Mouse (Mus musculus): ENCODE data around the gene Gm21987. TPM values are rescaled to one million over a fixed set of nuclear protein-coding genes. Genes with fewer than 3 reads are reported as not detected.

Gm21987 gene
- total and polyA plus RNA-seq, 3 experiments, result 0.42 TPM; not detected in 2

GRCm38 (mm10) chr16:38376163-38376840 is 29.5 kb downstream of the Gm21987 start (continued):
- no peak for TF ChIP-seq KAT2A (IDR thresholded peaks at IDR 0.05; ENCODE audit: insufficient replicate concordance, low read length)
- TF ChIP-seq MXI1 (IDR thresholded peaks at IDR 0.05; ENCODE audit: low read depth, low read length), result no peak; the same call in 1 of the 2 replicates
- no peak; the same call in 1 of the 2 replicates for TF ChIP-seq MEF2A (IDR thresholded peaks at IDR 0.05; ENCODE audit: borderline replicate concordance, low read depth, low read length)
- TF ChIP-seq MYC (IDR thresholded peaks at IDR 0.05; ENCODE audit: low read depth, low read length), result peak; percentile 43; the same call in 1 of the 2 replicates
- 0 out of 2 replicates have a peak, but pooled peaks have one; percentile 16 for TF ChIP-seq RCOR1 (conservative IDR thresholded peaks at IDR 0.05; ENCODE audit: low read depth, low read length)
- TF ChIP-seq JUND (conservative IDR thresholded peaks at IDR 0.05; ENCODE audit: low read depth, low read length), result no peak
- TF ChIP-seq PAX5 (IDR thresholded peaks at IDR 0.05; ENCODE audit: low read length), result no peak
- TF ChIP-seq POLR2AphosphoS2 (IDR thresholded peaks at IDR 0.05; ENCODE audit: low read depth, low read length), result no peak
- TF ChIP-seq CTCF (conservative IDR thresholded peaks at IDR 0.05 in 1 of 2, IDR thresholded peaks at IDR 0.05 in 1 of 2; ENCODE audit: low read depth in 2 of 2, low read length in 2 of 2), result peak in 1 of 2 experiments; percentile 55; a peak in 2 of 4 replicates
- no peak for TF ChIP-seq USF1 (IDR thresholded peaks at IDR 0.05; ENCODE audit: low read depth, low read length)
- TF ChIP-seq POLR2A (IDR thresholded peaks at IDR 0.05; ENCODE audit: low read depth, low read length), result peak; percentile 67
- TF ChIP-seq ZMIZ1 (IDR thresholded peaks at IDR 0.05; ENCODE audit: low read depth, low read length), result no peak; the same call in 1 of the 2 replicates
- TF ChIP-seq RAD21 (IDR thresholded peaks at IDR 0.05; ENCODE audit: low read depth, low read length), result peak; percentile 56
- TF ChIP-seq CHD2 (IDR thresholded peaks at IDR 0.05; ENCODE audit: low read length), result no peak
- no peak for TF ChIP-seq ZNF384 (IDR thresholded peaks at IDR 0.05; ENCODE audit: low read depth, low read length)
- TF ChIP-seq ETS1 (conservative IDR thresholded peaks at IDR 0.05; ENCODE audit: low read depth, low read length), result no peak

- Histone ChIP-seq H3K4me2 (ENCODE audit: insufficient read depth, low read depth, poor library complexity, severe bottlenecking) (peak overlapping the region; percentile 59; the same call in 1 of the 2 replicates), H3K27ac (ENCODE audit: insufficient read depth, low read depth) (peak overlapping the region; percentile 93), H3K9me3 (replicated peaks; ENCODE audit: low read length) (no peaks in the 10 kb centered on the region), H3K27me3 (replicated peaks) (peaks cover 2% of the 10 kb centered on the region), H3K79me2 (replicated peaks; ENCODE audit: control insufficient read depth, extremely low read depth, insufficient read depth, poor library complexity, severe bottlenecking) (no peaks in the 10 kb centered on the region), H3K36me3 (replicated peaks in 1 of 2; ENCODE audit: control insufficient read depth in 1 of 2, insufficient read depth in 1 of 2, low read length in 1 of 2) (no peaks in the 10 kb centered on the region), H3K9ac (ENCODE audit: insufficient read depth, low read depth) (peak overlapping the region; percentile 49), H3K4me1 (ENCODE audit: control insufficient read depth in 1 of 2, insufficient read depth in 2 of 2) (peaks cover 55 to 84% of the 10 kb centered on the region in 2 experiments), H3K4me3 (replicated peaks in 1 of 3; ENCODE audit: low read depth in 2 of 3, low read length in 2 of 3, poor library complexity in 1 of 3) (peak overlapping the region in 1 of 3 experiments; percentile 1)
- DNase-seq (ENCODE audit: extremely low read depth), result no peak
- TF ChIP-seq RCOR1 (conservative IDR thresholded peaks at IDR 0.05; ENCODE audit: low read depth, low read length) (peak; percentile 14; the same call in 1 of the 2 replicates), UBTF (IDR thresholded peaks at IDR 0.05; ENCODE audit: low read depth, low read length) (no peak), ELF1 (IDR thresholded peaks at IDR 0.05; ENCODE audit: low read depth, low read length) (peak; percentile 24; the same call in 1 of the 2 replicates), ETS1 (conservative IDR thresholded peaks at IDR 0.05; ENCODE audit: low read depth, low read length) (no peak; the same call in 1 of the 2 replicates), POLR2A (IDR thresholded peaks at IDR 0.05; ENCODE audit: low read depth, low read length) (peak; percentile 11; the same call in 1 of the 2 replicates), HCFC1 (IDR thresholded peaks at IDR 0.05; ENCODE audit: low read depth, low read length) (no peak), RAD21 (IDR thresholded peaks at IDR 0.05; ENCODE audit: low read depth, low read length) (no peak), JUND (conservative IDR thresholded peaks at IDR 0.05; ENCODE audit: low read depth, low read length) (no peak), CHD1 (IDR thresholded peaks at IDR 0.05; ENCODE audit: low read depth, low read length) (0 out of 2 replicates have a peak, but pooled peaks have one; percentile 69), MAX (IDR thresholded peaks at IDR 0.05; ENCODE audit: low read length) (peak; percentile 53; the same call in 1 of the 2 replicates), IRF4 (IDR thresholded peaks at IDR 0.05; ENCODE audit: low read depth, low read length) (peak; percentile 36; the same call in 1 of the 2 replicates), GABPA (IDR thresholded peaks at IDR 0.05; ENCODE audit: insufficient replicate concordance, low read depth, low read length) (no peak), USF2 (conservative IDR thresholded peaks at IDR 0.05; ENCODE audit: low read depth, low read length) (no peak), BHLHE40 (IDR thresholded peaks at IDR 0.05; ENCODE audit: low read depth, low read length) (no peak; the same call in 1 of the 2 replicates), TCF12 (IDR thresholded peaks at IDR 0.05; ENCODE audit: low read depth, low read length) (peak; percentile 2; the same call in 1 of the 2 replicates), MYC (IDR thresholded peaks at IDR 0.05; ENCODE audit: low read depth, low read length) (no peak), CHD2 (IDR thresholded peaks at IDR 0.05; ENCODE audit: low read length) (0 out of 2 replicates have a peak, but pooled peaks have one; percentile 20), PAX5 (IDR thresholded peaks at IDR 0.05; ENCODE audit: low read length) (no peak)
- dilution Hi-C loops (cut with MboI; ENCODE audit: extremely low pct_ligation_motif_present, extremely low pct_unique_long_range_greater_than_20kb, low sequenced_read_pairs), result no loop called here
- in situ Hi-C loops (cut with MboI; ENCODE audit: low pct_ligation_motif_present, low pct_unique_long_range_greater_than_20kb, low sequenced_read_pairs), result no loop called here
Observed at GRCm38 (mm10) chr16:38376841-38377249, 30.0 kb downstream of the Gm21987 start.

Measured in CH12.LX (cell line).